Mouse (Mus musculus) C2C12 (cell line): ENCODE data around the gene Psmd12. TPM values are rescaled to one million over a fixed set of nuclear protein-coding genes. Genes with fewer than 3 reads are reported as not detected.
A peak's percentile ranks its signal among the peaks of the same experiment; 100 is the strongest.

ENCODE experiments used
- H3K27me3 ChIP-seq: one replicate; pipeline ENCODE4 v1.6.1; 2011; ENCODE audit not compliant: control insufficient read depth, insufficient read depth, insufficient read length
- H3K36me3 ChIP-seq: one replicate; pipeline ENCODE4 v1.6.1; 2011; ENCODE audit not compliant: control insufficient read depth, insufficient read depth
- H3K4me3 ChIP-seq: one replicate; pipeline ENCODE4 v1.5.1; 2011; ENCODE audit warnings: mild to moderate bottlenecking, control low read depth; ENCODE audit not compliant: poor library complexity, insufficient read depth, severe bottlenecking
- H3K79me2 ChIP-seq: one replicate; pipeline ENCODE4 v1.6.1; 2011; ENCODE audit not compliant: control insufficient read depth, insufficient read depth
- H3K79me3 ChIP-seq: one replicate; pipeline ENCODE4 v1.6.1; 2011; ENCODE audit warnings: low read depth, control low read depth
- H3ac ChIP-seq: one replicate; pipeline ENCODE3; 2011; ENCODE audit warnings: low read depth; ENCODE audit not compliant: control insufficient read depth, insufficient read length
- CEBPB ChIP-seq: IDR thresholded peaks from one replicate; pipeline ENCODE4 v1.6.1; 2011; ENCODE audit warnings: low read depth, mild to moderate bottlenecking, control low read depth, moderate library complexity
- CTCF ChIP-seq: IDR thresholded peaks from one replicate; pipeline ENCODE4 v1.5.1; 2011; ENCODE audit not compliant: control insufficient read depth, insufficient read depth, insufficient read length
- FOSL1 ChIP-seq: IDR thresholded peaks from one replicate; pipeline ENCODE4 v1.8.0; 2011; ENCODE audit warnings: mild to moderate bottlenecking, low read length; ENCODE audit not compliant: poor library complexity, insufficient read depth, severe bottlenecking
- MAX ChIP-seq: IDR thresholded peaks from one replicate; pipeline ENCODE4 v1.6.1; 2011; ENCODE audit warnings: mild to moderate bottlenecking, control low read depth
- MYOD1 ChIP-seq: IDR thresholded peaks from one replicate; pipeline ENCODE4 v1.6.1; 2011; ENCODE audit warnings: low read depth; ENCODE audit not compliant: control insufficient read depth, insufficient read length
- MYOG ChIP-seq: IDR thresholded peaks from one replicate; pipeline ENCODE4 v1.6.1; 2011; ENCODE audit not compliant: control insufficient read depth, insufficient read length; ENCODE audit errors: extremely low read depth
- USF1 ChIP-seq: IDR thresholded peaks from one replicate; pipeline ENCODE4 v1.6.1; 2011; ENCODE audit warnings: low read depth, mild to moderate bottlenecking, control low read depth, moderate library complexity
- polyA plus RNA-seq: library from polyadenylated mRNA; unstranded; fragments of >200 nt; fragmentation: generic; extraction: Trizol; gene quantifications from one replicate; pipeline ENCODE4 v1.2.1, GENCODE M21; 2012; ENCODE audit warnings: missing spikeins

Gene Psmd12
- polyA plus RNA-seq, 1 experiment, result 77.0 TPM

- peak overlapping the region; percentile 79 for H3ac ChIP-seq
- H3K27me3 ChIP-seq, result no peaks in the 10 kb centered on the region
- no peaks in the 10 kb centered on the region for H3K79me3 ChIP-seq
- peak overlapping the region; percentile 37 for H3K4me3 ChIP-seq
- no peaks in the 10 kb centered on the region for H3K36me3 ChIP-seq
- TF ChIP-seq CTCF, result peak; percentile 89
- no peak for TF ChIP-seq MAX
- no peaks in the 10 kb centered on the region for H3K79me2 ChIP-seq
These were observed 10.2 kb upstream of the Psmd12 start for GRCm38 (mm10) chr11:107469031-107469522.

- peak overlapping the region; percentile 79 for H3ac ChIP-seq
- H3K4me3 ChIP-seq, result peak overlapping the region; percentile 37
- H3K79me2 ChIP-seq, result no peaks in the 10 kb centered on the region
- no peaks in the 10 kb centered on the region for H3K36me3 ChIP-seq
- TF ChIP-seq CTCF, result no peak
- TF ChIP-seq MAX, result no peak
- H3K27me3 ChIP-seq, result no peaks in the 10 kb centered on the region
- no peaks in the 10 kb centered on the region for H3K79me3 ChIP-seq
These were observed 9.5 kb upstream of the Psmd12 start for GRCm38 (mm10) chr11:107469523-107470371.

DNA sequence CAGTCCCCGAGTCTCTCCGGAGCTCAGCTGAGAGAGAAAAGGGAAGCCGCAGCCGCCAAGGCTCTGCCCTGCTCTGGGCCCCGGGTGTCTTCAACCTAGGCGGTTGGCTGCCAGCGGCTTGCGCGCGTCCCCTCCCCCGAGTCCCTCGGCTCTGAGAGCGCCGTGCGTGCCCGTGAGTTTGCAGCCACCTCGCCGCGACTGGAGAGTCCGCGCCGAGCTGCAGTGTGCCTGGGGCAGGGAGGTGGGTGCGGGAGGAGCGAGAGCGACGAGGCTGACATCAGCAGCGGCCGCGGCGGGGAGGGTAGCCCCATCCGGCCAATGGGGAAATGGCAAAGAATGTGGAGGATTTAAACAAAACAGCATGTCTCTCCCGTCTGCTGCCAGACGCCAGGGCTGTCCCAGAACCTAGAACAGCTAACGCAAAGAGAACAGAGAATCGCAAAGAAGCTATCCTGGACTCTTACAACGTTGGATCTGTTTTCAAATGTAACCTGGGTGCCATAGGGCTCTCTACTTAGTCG lies 8.7 kb upstream of the Psmd12 start, which contains the start of gene Pitpnc1:
TSS of gene Pitpnc1 (minus strand) at position 179 of the 521 bp plus-strand sequence.
- Histone ChIP-seq H3ac (peak within 1 kb of the TSS; percentile 79), H3K79me2 (no peaks in the 10 kb centered on the region), H3K27me3 (no peaks in the 10 kb centered on the region), H3K79me3 (no peaks in the 10 kb centered on the region), H3K36me3 (no peaks in the 10 kb centered on the region), H3K4me3 (peak within 1 kb of the TSS; percentile 37)
- TF ChIP-seq CEBPB (no peak), MYOG (no peak), CTCF (no peak), FOSL1 (no peak), USF1 (no peak), MAX (no peak), MYOD1 (no peak)

- Histone ChIP-seq H3K36me3 (no peaks in the 10 kb centered on the region), H3K79me3 (no peaks in the 10 kb centered on the region), H3ac (no peak overlapping the region), H3K27me3 (no peaks in the 10 kb centered on the region), H3K4me3 (no peak overlapping the region), H3K79me2 (no peaks in the 10 kb centered on the region)
- TF ChIP-seq MYOG (no peak), USF1 (no peak), MAX (no peak), MYOD1 (no peak)
These were observed 8.1 kb upstream of the Psmd12 start for GRCm38 (mm10) chr11:107471071-107471720.

GRCm38 (mm10) chr11:107472304-107472703 lies 7.0 kb upstream of the Psmd12 start:
- Histone ChIP-seq H3K79me2 (no peaks in the 10 kb centered on the region), H3K27me3 (no peaks in the 10 kb centered on the region), H3K36me3 (no peaks in the 10 kb centered on the region), H3K79me3 (no peaks in the 10 kb centered on the region), H3ac (no peak overlapping the region), H3K4me3 (no peak overlapping the region)
- TF ChIP-seq MYOG, result no peak
- no peak for TF ChIP-seq FOSL1
- TF ChIP-seq MAX, result no peak
- no peak for TF ChIP-seq USF1
- TF ChIP-seq MYOD1, result no peak
- no peak for TF ChIP-seq CEBPB
- no peak for TF ChIP-seq CTCF
